Mouse (Mus musculus): ENCODE measurements at regions not wholly inside any gene's neighbourhood (a gene's known extent, or its start where the extent isn't known, plus 50 kb on each side); places are given as distances from the start of the nearest gene placed in this dataset.

DNA sequence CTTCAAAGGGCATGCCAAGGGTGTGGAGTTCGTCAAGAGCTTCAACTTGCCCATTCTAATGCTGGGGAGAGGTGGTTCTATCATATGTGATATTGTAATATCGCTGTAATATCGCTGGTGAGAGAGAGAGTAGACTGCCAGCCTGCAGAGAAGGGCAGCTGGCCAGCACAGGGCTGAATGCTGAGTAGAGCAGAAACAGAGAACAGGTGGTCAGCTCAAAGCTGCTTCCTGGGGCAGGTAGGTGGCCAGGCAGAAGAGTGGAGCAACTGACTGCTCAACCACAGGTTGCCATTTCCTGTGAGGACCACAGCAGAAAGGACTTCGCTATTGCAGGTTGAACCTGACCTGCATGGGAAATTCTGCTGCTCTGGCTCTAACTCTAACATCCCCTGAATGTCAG is 108.5 kb upstream of the Hs6st1 start:
- TF ChIP-seq POLR2A (IDR thresholded peaks at IDR 0.05; ENCODE audit: control insufficient read depth, extremely low read depth, insufficient read depth, low read length, poor library complexity) (no peak), CTCF (IDR thresholded peaks at IDR 0.05; ENCODE audit: borderline replicate concordance, control insufficient read depth, extremely low read depth, insufficient read depth, low read length, poor library complexity) (no peak)
